Mouse (Mus musculus) embryonic facial prominence, embryonic 15.5 days (tissue): ENCODE data around the gene Spsb2. TPM values are rescaled to one million over a fixed set of nuclear protein-coding genes. Genes with fewer than 3 reads are reported as not detected.
"Not testable (repeated sequence)": the region's sequence is repeated elsewhere in the genome, so short reads cannot be mapped to it uniquely, and the experiment has no call there.

Experiments used
- ATAC-seq: fragments of 200-750 bp; cut with Nextera tagmentation; 2 replicates; pipeline ENCODE4 v1.8.0; 2017; ENCODE audit warnings: low read depth, moderate TSS enrichment; ENCODE audit not compliant: insufficient number of reproducible peaks, low FRiP score, low TSS enrichment
- H3K27ac ChIP-seq: fragments of 300-500 bp; sonication (generic); replicated peaks from 2 replicates; pipeline ENCODE4 v1.5.1; 2015; ENCODE audit warnings: mild to moderate bottlenecking, inconsistent platforms
- H3K27me3 ChIP-seq: fragments of 300-500 bp; sonication (generic); 2 replicates; pipeline ENCODE4 v1.6.1; 2015; ENCODE audit warnings: inconsistent platforms
- H3K36me3 ChIP-seq: fragments of 300-500 bp; sonication (generic); 2 replicates; pipeline ENCODE4 v1.6.1; 2015; ENCODE audit warnings: mild to moderate bottlenecking, inconsistent platforms
- H3K4me1 ChIP-seq: fragments of 300-500 bp; sonication (generic); 2 replicates; pipeline ENCODE4 v1.6.1; 2015; ENCODE audit warnings: inconsistent platforms
- H3K4me2 ChIP-seq: fragments of 300-500 bp; sonication (generic); replicated peaks from 2 replicates; pipeline ENCODE4 v1.6.1; 2015; ENCODE audit warnings: mild to moderate bottlenecking, inconsistent platforms
- H3K4me3 ChIP-seq: fragments of 300-500 bp; sonication (generic); replicated peaks from 2 replicates; pipeline ENCODE4 v1.5.1; 2015; ENCODE audit warnings: mild to moderate bottlenecking, inconsistent platforms
- H3K9ac ChIP-seq: fragments of 300-500 bp; sonication (generic); 2 replicates; pipeline ENCODE4 v1.6.1; 2015; ENCODE audit warnings: inconsistent platforms
- H3K9me3 ChIP-seq: fragments of 300-500 bp; sonication (generic); replicated peaks from 2 replicates; pipeline ENCODE4 v1.6.1; 2016; ENCODE audit warnings: inconsistent platforms
- WGBS: fragments of 180-500 bp; shearing (Covaris S2); methylation state at CpG from one replicate; pipeline ENCODE4 v1.1.7; 2015; 5-methylcytosine and 5-hydroxymethylcytosine counted together
- polyA plus RNA-seq: library from polyadenylated mRNA; unstranded; fragments of >200 nt; fragmentation: Nextera tagmentation; extraction: Ambion mirVana; gene quantifications from 2 replicates; pipeline ENCODE4 v1.2.1, GENCODE M21; 2015

The Spsb2 gene
- polyA plus RNA-seq, 1 experiment from 2014 or later = 16.4 TPM

GRCm38 (mm10) chr6:124810566-124811402 lies 2.3 kb downstream of the Spsb2 start:
- not testable (repeated sequence) for H3K9me3 ChIP-seq, ATAC-seq, H3K9ac ChIP-seq, H3K27me3 ChIP-seq, H3K4me3 ChIP-seq
- H3K36me3 ChIP-seq = peaks cover 31% of the 10 kb centered on the region
- peaks cover 52% of the 10 kb centered on the region for H3K4me1 ChIP-seq
- peak overlapping the region; percentile 88; the same call in 1 of the 2 replicates for H3K27ac ChIP-seq
- WGBS = 83% methylated on average over 11 of the region's 11 CpGs
- H3K4me2 ChIP-seq = peak overlapping the region; percentile 76; the same call in 1 of the 2 replicates

GRCm38 (mm10) chr6:124811403-124811665 lies 2.9 kb downstream of the Spsb2 start:
- Histone ChIP-seq H3K4me2 (no peak overlapping the region), H3K27me3 (no peaks in the 10 kb centered on the region), H3K9me3 (no peaks in the 10 kb centered on the region), H3K4me1 (peaks cover 48% of the 10 kb centered on the region), H3K36me3 (peaks cover 35% of the 10 kb centered on the region), H3K27ac (peak overlapping the region; percentile 94; the same call in 1 of the 2 replicates), H3K4me3 (no peak overlapping the region), H3K9ac (no peak overlapping the region)
- ATAC-seq = no peak
- 85% methylated on average over 4 of the region's 4 CpGs for WGBS

GRCm38 (mm10) chr6:124811701-124812560 lies 3.5 kb downstream of the Spsb2 start:
- H3K27ac ChIP-seq = peak overlapping the region; percentile 94
- H3K36me3 ChIP-seq = peaks cover 41% of the 10 kb centered on the region
- ATAC-seq = no peak
- H3K4me3 ChIP-seq = peak overlapping the region; percentile 73
- H3K4me1 ChIP-seq = peaks cover 45% of the 10 kb centered on the region
- H3K4me2 ChIP-seq = peak overlapping the region; percentile 79
- 0 out of 2 replicates have a peak overlapping the region, but pooled peaks have one; percentile 78 for H3K9ac ChIP-seq
- WGBS = 76% methylated on average over 24 of the region's 24 CpGs
- no peaks in the 10 kb centered on the region for H3K27me3 ChIP-seq
- H3K9me3 ChIP-seq = no peaks in the 10 kb centered on the region

GRCm38 (mm10) chr6:124812848-124813247 lies 4.4 kb downstream of the Spsb2 start:
- H3K9me3 ChIP-seq = no peaks in the 10 kb centered on the region
- peaks cover 45% of the 10 kb centered on the region for H3K4me1 ChIP-seq
- ATAC-seq = no peak
- WGBS = 11% methylated on average over 9 of the region's 9 CpGs
- peak overlapping the region; percentile 79 for H3K4me2 ChIP-seq
- H3K27ac ChIP-seq = peak overlapping the region; percentile 94
- peak overlapping the region; percentile 73 for H3K4me3 ChIP-seq
- peak overlapping the region; percentile 78 for H3K9ac ChIP-seq
- H3K27me3 ChIP-seq = no peaks in the 10 kb centered on the region
- H3K36me3 ChIP-seq = peaks cover 50% of the 10 kb centered on the region

- Histone ChIP-seq H3K27ac (peak overlapping the region; percentile 94), H3K4me3 (peak overlapping the region; percentile 73), H3K9me3 (no peaks in the 10 kb centered on the region), H3K4me2 (peak overlapping the region; percentile 79), H3K9ac (peak overlapping the region; percentile 78), H3K4me1 (peaks cover 40% of the 10 kb centered on the region), H3K27me3 (no peaks in the 10 kb centered on the region), H3K36me3 (peaks cover 56% of the 10 kb centered on the region)
- peak; percentile 63 for ATAC-seq
- 0% methylated on average over 18 of the region's 18 CpGs for WGBS
Observed at GRCm38 (mm10) chr6:124813496-124813895, 5.0 kb downstream of the Spsb2 start.

- Histone ChIP-seq H3K4me1 (peaks cover 40% of the 10 kb centered on the region), H3K27ac (peak within 1 kb of the TSS; percentile 94), H3K4me2 (peak within 1 kb of the TSS; percentile 79), H3K36me3 (peaks cover 61% of the 10 kb centered on the region), H3K4me3 (peak within 1 kb of the TSS; percentile 73), H3K9ac (peak within 1 kb of the TSS; percentile 78), H3K27me3 (no peaks in the 10 kb centered on the region), H3K9me3 (no peaks in the 10 kb centered on the region)
- WGBS = under 1% methylated on average over 22 of the region's 22 CpGs
- ATAC-seq = peak; percentile 89
Observed at GRCm38 (mm10) chr6:124813933-124814332, 5.5 kb downstream of the Spsb2 start, which contains the start of gene Tpi1. Tpi1 (minus strand) TSS chr6:124814296.

- peaks cover 40% of the 10 kb centered on the region for H3K4me1 ChIP-seq
- ATAC-seq = peak; percentile 21; the same call in 1 of the 2 replicates
- peaks cover 66% of the 10 kb centered on the region for H3K36me3 ChIP-seq
- H3K9ac ChIP-seq = no peak overlapping the region
- H3K9me3 ChIP-seq = no peaks in the 10 kb centered on the region
- H3K27ac ChIP-seq = peak overlapping the region; percentile 94
- peak overlapping the region; percentile 73 for H3K4me3 ChIP-seq
- H3K27me3 ChIP-seq = no peaks in the 10 kb centered on the region
- peak overlapping the region; percentile 79 for H3K4me2 ChIP-seq
- WGBS = 36% methylated on average over 7 of the region's 8 CpGs
Observed at GRCm38 (mm10) chr6:124814448-124814847, 6.0 kb downstream of the Spsb2 start.

- Histone ChIP-seq H3K4me2 (peak overlapping the region; percentile 79; the same call in 1 of the 2 replicates), H3K27me3 (no peaks in the 10 kb centered on the region), H3K9me3 (no peaks in the 10 kb centered on the region), H3K36me3 (peaks cover 69% of the 10 kb centered on the region), H3K4me3 (no peak overlapping the region), H3K4me1 (peaks cover 33% of the 10 kb centered on the region), H3K9ac (no peak overlapping the region), H3K27ac (peak overlapping the region; percentile 94; the same call in 1 of the 2 replicates)
- no peak for ATAC-seq
- WGBS = 67% methylated on average over 9 of the region's 9 CpGs
Observed at GRCm38 (mm10) chr6:124814858-124815774, 6.7 kb downstream of the Spsb2 start.

DNA sequence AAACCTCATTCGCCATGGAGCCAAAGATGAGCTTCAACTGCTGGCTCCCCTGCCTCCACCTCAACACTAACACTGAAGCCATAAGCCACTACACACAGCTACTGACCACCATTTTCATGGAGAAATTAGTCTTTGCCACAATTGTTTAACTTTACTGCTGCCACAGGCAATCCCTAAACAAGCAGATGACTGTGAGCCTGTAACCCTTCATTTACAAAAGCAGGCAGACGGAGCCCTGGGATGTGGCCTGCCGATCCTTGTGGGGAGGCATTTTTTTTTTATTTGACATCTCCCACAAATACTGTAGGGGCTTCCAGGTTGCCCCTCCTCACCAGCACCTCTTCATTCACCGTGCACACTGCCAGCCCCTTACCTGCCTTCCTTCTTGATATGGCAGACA lies 8.2 kb downstream of the Spsb2 start:
- Histone ChIP-seq H3K4me2 (no peak overlapping the region), H3K36me3 (peaks cover 72% of the 10 kb centered on the region), H3K9me3 (no peaks in the 10 kb centered on the region), H3K27me3 (no peaks in the 10 kb centered on the region), H3K4me1 (peaks cover 25% of the 10 kb centered on the region), H3K9ac (no peak overlapping the region), H3K4me3 (no peak overlapping the region), H3K27ac (no peak overlapping the region)
- WGBS = 82% methylated on average over 4 of the region's 4 CpGs
- ATAC-seq = no peak

DNA sequence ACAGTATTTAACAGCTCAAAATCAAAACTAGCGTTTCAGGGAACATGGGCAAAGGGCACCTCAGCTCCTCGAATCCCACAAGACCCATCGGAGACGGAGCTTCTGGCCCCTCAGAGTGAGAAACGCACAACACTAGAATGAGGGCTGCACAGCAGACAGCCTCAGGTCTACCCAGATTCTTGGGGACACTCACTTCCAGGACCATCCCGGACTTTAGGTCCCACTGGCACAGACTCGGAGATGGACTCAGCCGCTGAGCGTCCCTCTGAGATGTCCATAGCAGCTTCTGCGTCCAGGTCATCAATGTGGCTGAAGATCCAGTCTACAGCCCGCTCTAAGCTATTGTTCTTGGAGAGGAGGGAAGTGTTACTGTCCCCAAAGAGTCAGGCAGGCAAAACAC lies 8.7 kb downstream of the Spsb2 start:
- Histone ChIP-seq H3K4me2 (no peak overlapping the region), H3K27ac (no peak overlapping the region), H3K36me3 (peaks cover 72% of the 10 kb centered on the region), H3K4me3 (no peak overlapping the region), H3K4me1 (peaks cover 20% of the 10 kb centered on the region), H3K9me3 (no peaks in the 10 kb centered on the region), H3K27me3 (no peaks in the 10 kb centered on the region), H3K9ac (no peak overlapping the region)
- ATAC-seq = no peak
- WGBS = 93% methylated on average over 11 of the region's 11 CpGs
